Mouse (Mus musculus): ENCODE measurements at regions not wholly inside any gene's neighbourhood (a gene's known extent, or its start where the extent isn't known, plus 50 kb on each side); places are given as distances from the start of the nearest gene placed in this dataset.

- no peak for DNase-seq (ENCODE audit: low read depth, low spot score)
Observed at GRCm38 (mm10) chr19:26475197-26475596, 129.7 kb upstream of the Smarca2 start.

- no peak for DNase-seq (ENCODE audit: low read depth, low spot score)
Observed at GRCm38 (mm10) chr19:26475754-26476153, 129.1 kb upstream of the Smarca2 start.

- DNase-seq (ENCODE audit: low read depth, low spot score), result no peak
Observed at GRCm38 (mm10) chr19:26478055-26478737, 126.7 kb upstream of the Smarca2 start.

GRCm38 (mm10) chr19:26484322-26484721 is 120.5 kb upstream of the Smarca2 start:
- DNase-seq (ENCODE audit: low read depth, low spot score), result no peak

- DNase-seq (ENCODE audit: low read depth, low spot score), result no peak
Observed at GRCm38 (mm10) chr19:26492806-26493205, 112.0 kb upstream of the Smarca2 start.

- DNase-seq (ENCODE audit: low read depth, low spot score), result no peak
Observed at GRCm38 (mm10) chr19:26501064-26501463, 103.8 kb upstream of the Smarca2 start.

GRCm38 (mm10) chr19:26504027-26504426 is 100.8 kb upstream of the Smarca2 start:
- no peak for DNase-seq (ENCODE audit: low read depth, low spot score)

- DNase-seq (ENCODE audit: low read depth, low spot score), result no peak
Observed at GRCm38 (mm10) chr19:26506802-26507201, 98.0 kb upstream of the Smarca2 start.

GRCm38 (mm10) chr19:26507986-26508385 is 96.9 kb upstream of the Smarca2 start:
- DNase-seq (ENCODE audit: low read depth, low spot score), result no peak

GRCm38 (mm10) chr19:26508616-26509015 is 96.2 kb upstream of the Smarca2 start:
- DNase-seq (ENCODE audit: low read depth, low spot score), result no peak

- DNase-seq (ENCODE audit: low read depth, low spot score), result no peak
Observed at GRCm38 (mm10) chr19:26509240-26509639, 95.6 kb upstream of the Smarca2 start.

GRCm38 (mm10) chr19:26510185-26510584 is 94.7 kb upstream of the Smarca2 start:
- DNase-seq (ENCODE audit: low read depth, low spot score), result no peak

- peak; percentile 32 for DNase-seq (ENCODE audit: low read depth, low spot score)
Observed at GRCm38 (mm10) chr19:26510887-26511286, 94.0 kb upstream of the Smarca2 start.

GRCm38 (mm10) chr19:26511756-26512155 is 93.1 kb upstream of the Smarca2 start:
- no peak for DNase-seq (ENCODE audit: low read depth, low spot score)

- no peak for DNase-seq (ENCODE audit: low read depth, low spot score)
Observed at GRCm38 (mm10) chr19:26524583-26524982, 80.3 kb upstream of the Smarca2 start.

- no peak for DNase-seq (ENCODE audit: low read depth, low spot score)
Observed at GRCm38 (mm10) chr19:26531390-26531789, 73.5 kb upstream of the Smarca2 start.

- DNase-seq (ENCODE audit: low read depth, low spot score), result no peak
Observed at GRCm38 (mm10) chr19:26532509-26532908, 72.3 kb upstream of the Smarca2 start.

- DNase-seq (ENCODE audit: low read depth, low spot score), result no peak
Observed at GRCm38 (mm10) chr19:26545671-26546070, 59.2 kb upstream of the Smarca2 start.

- no peak for DNase-seq (ENCODE audit: low read depth, low spot score)
Observed at GRCm38 (mm10) chr19:26547522-26547921, 57.3 kb upstream of the Smarca2 start.

GRCm38 (mm10) chr19:26548562-26549270 is 56.1 kb upstream of the Smarca2 start:
- DNase-seq (ENCODE audit: low read depth, low spot score), result no peak

GRCm38 (mm10) chr19:26550299-26550698 is 54.6 kb upstream of the Smarca2 start:
- DNase-seq (ENCODE audit: low read depth, low spot score), result no peak
